Mouse (Mus musculus) MEL (cell line): ENCODE results near the gene Tet3. TPM values are rescaled to one million over a fixed set of nuclear protein-coding genes. Genes with fewer than 3 reads are reported as not detected.
A peak's percentile ranks its signal among the peaks of the same experiment; 100 is the strongest.

Experiments used
- DNase-seq: peaks from one replicate; pipeline ENCODE4 v3.0.0; 2011; ENCODE audit warnings: low read depth, low spot score
- H3K27ac ChIP-seq: 2 replicates; pipeline ENCODE4 v1.5.1; 2012; ENCODE audit warnings: low read depth, mild to moderate bottlenecking, control low read depth, low read length, moderate library complexity; ENCODE audit not compliant: control insufficient read depth
- H3K27me3 ChIP-seq, 2 experiments: fragments of 150-350 bp in 1 of 2; sonication (generic) in 1 of 2; 2 replicates each; pipeline ENCODE4 v1.6.1; 2012; ENCODE audit warnings: low read length in 2 of 2, mild to moderate bottlenecking in 2 of 2, improper control_type of control experiment in 1 of 2, moderate library complexity in 1 of 2; ENCODE audit not compliant: insufficient read depth in 2 of 2, control insufficient read depth in 1 of 2
- H3K36me3 ChIP-seq, 2 experiments: 2 replicates each; pipeline ENCODE4 v1.6.1; 2012 to 2014; ENCODE audit warnings: low read length in 2 of 2, improper control_type of control experiment in 1 of 2, inconsistent platforms in 1 of 2, mild to moderate bottlenecking in 1 of 2; ENCODE audit not compliant: insufficient read depth in 2 of 2, control insufficient read depth in 1 of 2
- H3K4me1 ChIP-seq, 2 experiments: fragments of 150-350 bp in 1 of 2; sonication (generic) in 1 of 2; 2 replicates each; pipeline ENCODE4 v1.6.1; 2012; ENCODE audit warnings: low read length in 2 of 2, improper control_type of control experiment in 1 of 2, mild to moderate bottlenecking in 1 of 2; ENCODE audit not compliant: insufficient read depth in 2 of 2, control insufficient read depth in 1 of 2
- H3K4me3 ChIP-seq, 2 experiments: fragments of 150-350 bp in 1 of 2; sonication (generic) in 1 of 2; 2 replicates each; pipeline ENCODE4 v1.5.1; 2012; ENCODE audit warnings: low read depth in 2 of 2, low read length in 2 of 2, mild to moderate bottlenecking in 2 of 2, moderate library complexity in 2 of 2, control low read depth in 1 of 2, improper control_type of control experiment in 1 of 2; ENCODE audit not compliant: control insufficient read depth in 1 of 2, insufficient read depth in 1 of 2
- H3K79me2 ChIP-seq: 2 replicates; pipeline ENCODE4 v1.6.1; 2012; ENCODE audit warnings: mild to moderate bottlenecking, low read length, moderate library complexity; ENCODE audit not compliant: control insufficient read depth, poor library complexity, insufficient read depth
- H3K9ac ChIP-seq: 2 replicates; pipeline ENCODE4 v1.6.1; 2012; ENCODE audit warnings: low read depth, mild to moderate bottlenecking, control low read depth, low read length, moderate library complexity; ENCODE audit not compliant: control insufficient read depth, poor library complexity, severe bottlenecking
- H3K9me3 ChIP-seq: fragments of 150-350 bp; sonication (generic); replicated peaks from 2 replicates; pipeline ENCODE4 v1.6.1; 2012; ENCODE audit warnings: mild to moderate bottlenecking, low read length, improper control_type of control experiment, moderate library complexity; ENCODE audit not compliant: insufficient read depth
- E2F4 ChIP-seq: IDR thresholded peaks from 2 replicates; pipeline ENCODE4 v1.6.1; 2011; ENCODE audit warnings: low read depth, low read length, improper control_type of control experiment, borderline replicate concordance
- EP300 ChIP-seq, 2 experiments: IDR thresholded peaks; 2 replicates each; pipeline ENCODE4 v1.6.1; 2011; ENCODE audit warnings: improper control_type of control experiment in 2 of 2, low read length in 2 of 2, low read depth in 1 of 2, mild to moderate bottlenecking in 1 of 2
- ETS1 ChIP-seq: IDR thresholded peaks from 2 replicates; pipeline ENCODE4 v1.6.1; 2012; ENCODE audit warnings: low read depth, mild to moderate bottlenecking, inconsistent platforms, low read length, improper control_type of control experiment, moderate library complexity
- GATA1 ChIP-seq: IDR thresholded peaks from 2 replicates; pipeline ENCODE4 v1.6.1; 2011; ENCODE audit warnings: low read depth, low read length, improper control_type of control experiment
- HCFC1 ChIP-seq: IDR thresholded peaks from 2 replicates; pipeline ENCODE4 v1.6.1; 2012; ENCODE audit warnings: low read depth, mild to moderate bottlenecking, inconsistent platforms, low read length, improper control_type of control experiment, moderate library complexity
- MAFK ChIP-seq: IDR thresholded peaks from 2 replicates; pipeline ENCODE4 v1.6.1; 2011; ENCODE audit warnings: low read depth, mild to moderate bottlenecking, low read length, improper control_type of control experiment, borderline replicate concordance
- MEF2A ChIP-seq: IDR thresholded peaks from 2 replicates; pipeline ENCODE4 v1.6.1; 2014; ENCODE audit warnings: low read depth, mild to moderate bottlenecking, inconsistent platforms, low read length, improper control_type of control experiment; ENCODE audit not compliant: poor library complexity, insufficient replicate concordance, severe bottlenecking; ENCODE audit errors: extremely low read depth
- MXI1 ChIP-seq: IDR thresholded peaks from 2 replicates; pipeline ENCODE4 v1.6.1; 2011; ENCODE audit warnings: mild to moderate bottlenecking, low read depth, low read length, improper control_type of control experiment
- MYC ChIP-seq: IDR thresholded peaks from 2 replicates; pipeline ENCODE4 v1.6.1; 2011; ENCODE audit warnings: low read depth, mild to moderate bottlenecking, low read length, improper control_type of control experiment, moderate library complexity
- NELFE ChIP-seq: IDR thresholded peaks from 2 replicates; pipeline ENCODE4 v1.6.1; 2011; ENCODE audit warnings: low read depth, low read length, improper control_type of control experiment
- POLR2A ChIP-seq, 2 experiments: IDR thresholded peaks; 2 replicates each; pipeline ENCODE4 v1.6.1; 2011 to 2012; ENCODE audit warnings: low read length in 2 of 2, mild to moderate bottlenecking in 2 of 2, control low read depth in 1 of 2, improper control_type of control experiment in 1 of 2, low read depth in 1 of 2, moderate library complexity in 1 of 2; ENCODE audit not compliant: control insufficient read depth in 1 of 2, insufficient read depth in 1 of 2, poor library complexity in 1 of 2
- POLR2AphosphoS2 ChIP-seq: IDR thresholded peaks from 2 replicates; pipeline ENCODE4 v1.6.1; 2011; ENCODE audit warnings: low read length, improper control_type of control experiment
- RCOR1 ChIP-seq: IDR thresholded peaks from 2 replicates; pipeline ENCODE4 v1.6.1; 2012; ENCODE audit warnings: low read depth, mild to moderate bottlenecking, inconsistent platforms, low read length, improper control_type of control experiment
- SIN3A ChIP-seq: IDR thresholded peaks from 2 replicates; pipeline ENCODE4 v1.6.1; 2012; ENCODE audit warnings: low read length, improper control_type of control experiment, inconsistent platforms
- SMC3 ChIP-seq: IDR thresholded peaks from 2 replicates; pipeline ENCODE4 v1.6.1; 2011; ENCODE audit warnings: low read depth, low read length, improper control_type of control experiment
- TAL1 ChIP-seq: IDR thresholded peaks from 2 replicates; pipeline ENCODE4 v1.6.1; 2012; ENCODE audit warnings: mild to moderate bottlenecking, inconsistent platforms, low read length, moderate library complexity, mixed read lengths
- TBP ChIP-seq: IDR thresholded peaks from 2 replicates; pipeline ENCODE4 v1.8.0; 2011; ENCODE audit warnings: low read depth, low read length, improper control_type of control experiment
- TCF12 ChIP-seq: IDR thresholded peaks from 2 replicates; pipeline ENCODE4 v1.6.1; 2014; ENCODE audit warnings: low read depth, mild to moderate bottlenecking, inconsistent platforms, low read length, improper control_type of control experiment, moderate library complexity
- UBTF ChIP-seq: IDR thresholded peaks from 2 replicates; pipeline ENCODE4 v1.6.1; 2012; ENCODE audit warnings: low read depth, mild to moderate bottlenecking, inconsistent platforms, low read length, improper control_type of control experiment, moderate library complexity, borderline replicate concordance; ENCODE audit not compliant: insufficient read depth
- ZKSCAN1 ChIP-seq: IDR thresholded peaks from 2 replicates; pipeline ENCODE4 v1.6.1; 2012; ENCODE audit warnings: low read depth, mild to moderate bottlenecking, inconsistent platforms, low read length, improper control_type of control experiment, moderate library complexity
- polyA plus RNA-seq, 2 experiments: library from polyadenylated mRNA; stranded (reverse) in 1 of 2; unstranded in 1 of 2; fragments of >175 nt in 1 of 2; fragments of >200 nt in 1 of 2; gene quantifications; 2 replicates each; pipeline versions ENCODE4 v1.2.1 to v1.2.4; 2012; ENCODE audit warnings: low replicate concordance in 2 of 2, low read depth in 1 of 2; ENCODE audit not compliant: insufficient read length in 2 of 2, insufficient read depth in 1 of 2, missing spikeins in 1 of 2
- total RNA-seq: library from RNA; depleted of rRNA; stranded (reverse); fragments of 300-350 nt; gene quantifications from 2 replicates; pipeline ENCODE4 v1.2.3, GENCODE M21; 2012

Tet3 gene
- total and polyA plus RNA-seq, 3 experiments = 11.6 to 35.3 (median 22.9) TPM

DNA sequence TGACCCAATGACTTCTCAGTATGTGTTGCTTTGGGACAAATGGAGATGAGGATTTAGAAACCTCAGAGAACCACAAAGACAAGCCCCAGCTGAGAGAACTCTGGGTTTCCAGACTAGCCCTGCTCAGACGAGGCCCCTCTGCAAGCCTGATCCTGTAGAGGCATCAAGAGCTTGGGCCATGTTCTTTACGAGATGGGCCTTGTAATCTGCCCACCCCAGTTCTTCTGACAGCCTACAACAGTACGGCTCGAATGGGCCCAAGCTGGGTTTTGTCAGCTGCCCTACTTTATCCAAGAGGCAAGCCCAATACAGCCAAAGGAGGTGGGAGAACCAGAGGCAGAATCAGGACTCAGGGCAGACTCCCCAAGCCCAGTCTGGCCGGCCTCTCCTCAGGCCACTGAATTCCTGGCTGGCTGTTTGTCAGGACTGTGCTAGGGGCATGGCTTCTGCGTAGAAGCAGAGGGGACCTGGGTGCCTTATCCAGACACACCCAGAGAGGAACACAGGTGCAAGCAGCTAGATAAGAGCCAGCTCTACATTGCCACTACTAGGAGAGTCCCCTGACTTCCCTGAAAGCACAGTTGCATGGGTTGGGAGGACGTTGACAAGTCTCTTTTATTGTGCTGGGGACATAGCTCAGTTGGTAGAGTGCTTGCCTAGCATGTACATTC lies 107.3 kb downstream of the Tet3 start:
- peak in 1 of 2 experiments; percentile 56; a peak in 2 of 4 replicates for TF ChIP-seq POLR2A (IDR thresholded peaks at IDR 0.05; ENCODE audit: control insufficient read depth in 1 of 2, insufficient read depth in 1 of 2, low read depth in 1 of 2, low read length in 2 of 2, poor library complexity in 1 of 2)
- peak; percentile 80 for TF ChIP-seq SIN3A
- TF ChIP-seq RCOR1 = peak; percentile 78
- TF ChIP-seq SMC3 = peak; percentile 33; the same call in 1 of the 2 replicates
- TF ChIP-seq HCFC1 = no peak
- no peak for TF ChIP-seq POLR2AphosphoS2
- peak; percentile 100 for TF ChIP-seq TAL1
- TF ChIP-seq ETS1 = peak; percentile 81
- TF ChIP-seq MXI1 = peak; percentile 71
- peak; percentile 68 for TF ChIP-seq MYC
- TF ChIP-seq TCF12 = peak; percentile 98
- 0 out of 2 replicates have a peak, but pooled peaks have one; percentile 24 for TF ChIP-seq MAFK
- no peak for TF ChIP-seq E2F4
- peak; percentile 93 to 95 for TF ChIP-seq EP300 (IDR thresholded peaks at IDR 0.05; ENCODE audit: low read depth in 1 of 2, low read length in 2 of 2)
- no peak for TF ChIP-seq ZKSCAN1
- TF ChIP-seq UBTF = no peak
- TF ChIP-seq TBP = peak; percentile 59; the same call in 1 of the 2 replicates
- no peak for TF ChIP-seq MEF2A
- no peak for TF ChIP-seq NELFE
- peak; percentile 99 for TF ChIP-seq GATA1

More for the DNA sequence above, 107.3 kb downstream of the Tet3 start:
- Histone ChIP-seq H3K27ac (peak overlapping the region; percentile 92), H3K79me2 (peaks cover 16% of the 10 kb centered on the region), H3K9ac (peak overlapping the region; percentile 87), H3K4me3 (peak overlapping the region; percentile 15 to 39), H3K4me1 (peaks cover 17 to 34% of the 10 kb centered on the region in 2 experiments), H3K9me3 (no peaks in the 10 kb centered on the region), H3K27me3 (no peaks in the 10 kb centered on the region), H3K36me3 (peaks cover 2 to 32% of the 10 kb centered on the region in 2 experiments; a peak in 3 of 4 replicates)
- peak; percentile 94 for DNase-seq
